Mouse (Mus musculus): ENCODE results near the gene Eml5. TPM values are rescaled to one million over a fixed set of nuclear protein-coding genes. Genes with fewer than 3 reads are reported as not detected.

The Eml5 gene
- polyA plus RNA-seq, 1 experiment from 2014 or later = 2.5 TPM

- peak within 1 kb of the TSS; percentile 80 for H3K4me3 ChIP-seq (ENCODE audit: low read depth, low read length)
- no peaks in the 10 kb centered on the region for H3K36me3 ChIP-seq (ENCODE audit: control insufficient read depth, insufficient read depth, low read length)
- H3K4me1 ChIP-seq (ENCODE audit: control insufficient read depth, insufficient read depth, low read length) = peaks cover 9% of the 10 kb centered on the region; the same call in 1 of the 2 replicates
- ATAC-seq (ENCODE audit: low read depth) = peak; percentile 73
- H3K9me3 ChIP-seq (ENCODE audit: control insufficient read depth, low read length) = no peaks in the 10 kb centered on the region
- H3K4me2 ChIP-seq (ENCODE audit: low read depth, low read length) = peak within 1 kb of the TSS; percentile 89
- H3K27ac ChIP-seq (replicated peaks; ENCODE audit: low read depth, low read length) = peak within 1 kb of the TSS; percentile 88
- no peaks in the 10 kb centered on the region; the same call in 1 of the 2 replicates for H3K27me3 ChIP-seq (replicated peaks; ENCODE audit: control insufficient read depth, insufficient read depth, low read length)
- peak; percentile 80 for DNase-seq (ENCODE audit: low spot score)
- under 1% methylated on average over 42 of the region's 75 CpGs for WGBS
- peak within 1 kb of the TSS; percentile 95 for H3K9ac ChIP-seq (ENCODE audit: low read depth, low read length)
Observed at GRCm38 (mm10) chr12:98736951-98737800, 164.1 kb downstream of the Eml5 start, which contains the start of gene Ptpn21. Gene Ptpn21, minus strand, starts transcription at chr12:98737405.

Other genes with a start within 250 kb of the Eml5 start
- 11.4 and 11.7 TPM in 2 replicates for gene Ptpn21, start 164.1 kb downstream of the Eml5 start, polyA plus RNA-seq (2014; fragmentation: Nextera tagmentation; extraction: Ambion mirVana)
- gene Zc3h14, start 154.5 kb downstream of the Eml5 start, polyA plus RNA-seq (2014; fragmentation: Nextera tagmentation; extraction: Ambion mirVana) = 113 and 128 TPM in 2 replicates
- gene Ttc8, start 19.1 kb upstream of the Eml5 start, polyA plus RNA-seq (2014; fragmentation: Nextera tagmentation; extraction: Ambion mirVana) = 26.9 and 28.1 TPM in 2 replicates

Measured in embryonic facial prominence, embryonic 14.5 days (tissue).